Mouse (Mus musculus) kidney, adult 2 months (tissue): ENCODE results near the gene Ndufa4l2.

Experiments used
- CTCF ChIP-seq: fragments of 200-500 bp; conservative IDR thresholded peaks from 2 replicates; pipeline ENCODE4 v1.5.1; 2011; ENCODE audit warnings: low read depth, mild to moderate bottlenecking, control low read depth, low read length, moderate library complexity, mixed read lengths; ENCODE audit not compliant: insufficient read depth, insufficient read length
- POLR2A ChIP-seq: fragments of 200-500 bp; IDR thresholded peaks from one replicate; pipeline ENCODE4 v1.6.1; 2011; ENCODE audit warnings: low read depth, low read length, control low read depth

GRCm38 (mm10) chr10:127541510-127541909 is 26.7 kb downstream of the Ndufa4l2 start:
- no peak for TF ChIP-seq CTCF
- TF ChIP-seq POLR2A = no peak
